Mouse (Mus musculus) heart, adult 2 months (tissue): Measurements from ENCODE around the gene Fgf22.

Experiments
- CTCF ChIP-seq: fragments of 200-600 bp; IDR thresholded peaks from 2 replicates; pipeline ENCODE4 v1.8.1; 2022; ENCODE audit warnings: antibody characterized with exemption, mild to moderate bottlenecking, moderate library complexity
- EP300 ChIP-seq: fragments of 200-500 bp; IDR thresholded peaks from 2 replicates; pipeline ENCODE4 v1.6.1; 2011; ENCODE audit warnings: low read depth, low read length, control low read depth; ENCODE audit not compliant: insufficient read depth
- POLR2A ChIP-seq: fragments of 200-500 bp; IDR thresholded peaks from 2 replicates; pipeline ENCODE4 v1.6.1; 2011; ENCODE audit warnings: mild to moderate bottlenecking, low read depth, low read length, control low read depth; ENCODE audit not compliant: insufficient read depth

- TF ChIP-seq CTCF (no peak), POLR2A (0 out of 2 replicates have a peak, but pooled peaks have one; percentile 25), EP300 (no peak)
Observed at GRCm38 (mm10) chr10:79709307-79709706, 45.6 kb upstream of the Fgf22 start.
